16 mouse cellular contexts compared by ENCODE assay signal in genomic region chr8:39759905-39760304, GRCm38 (mm10).
"Had no signal": no experiment of that assay in that cellular context is flagged by ENCODE, and none has a peak within 500 bp of the region (broad histone marks: within the 10 kb centered on the region; RNA-seq: fewer than 3 reads in every experiment).

No protein-coding gene starts in this region.

- DNase-seq: retina, postnatal 1 day; right cerebral cortex, adult 18-20 months; right cerebral cortex, postnatal 14 days; right cerebral cortex, postnatal 25 days; right cerebral cortex, postnatal 4 days; spleen, adult 18-20 months; thymus, adult 18-20 months; thymus, adult 2 months; thymus, postnatal 14 days; thymus, postnatal 25 days; thymus, postnatal 36 days; thymus, postnatal 4 days had no signal

- H3K4me1 ChIP-seq: neural tube, embryonic 12.5 days; neural tube, embryonic 13.5 days; neural tube, embryonic 15.5 days; stomach, embryonic 15.5 days had no signal

- H3K27me3 ChIP-seq: neural tube, embryonic 12.5 days; neural tube, embryonic 13.5 days; neural tube, embryonic 15.5 days; stomach, embryonic 15.5 days had no signal

- H3K4me3 ChIP-seq: neural tube, embryonic 12.5 days; neural tube, embryonic 13.5 days; neural tube, embryonic 15.5 days; stomach, embryonic 15.5 days had no signal

- H3K27ac ChIP-seq: neural tube, embryonic 12.5 days; neural tube, embryonic 13.5 days; neural tube, embryonic 15.5 days; stomach, embryonic 15.5 days had no signal

- H3K9ac ChIP-seq: neural tube, embryonic 12.5 days; neural tube, embryonic 13.5 days; neural tube, embryonic 15.5 days; stomach, embryonic 15.5 days had no signal

- H3K4me2 ChIP-seq: neural tube, embryonic 12.5 days; neural tube, embryonic 13.5 days; neural tube, embryonic 15.5 days; stomach, embryonic 15.5 days had no signal

- H3K36me3 ChIP-seq: neural tube, embryonic 12.5 days; neural tube, embryonic 13.5 days; neural tube, embryonic 15.5 days; stomach, embryonic 15.5 days had no signal

- H3K9me3 ChIP-seq: neural tube, embryonic 12.5 days; neural tube, embryonic 13.5 days; stomach, embryonic 15.5 days had no signal
